Mouse (Mus musculus): ENCODE data around the gene Itsn2.
"Not testable (repeated sequence)": the region's sequence is repeated elsewhere in the genome, so short reads cannot be mapped to it uniquely, and the experiment has no call there.

The Itsn2 gene

GRCm38 (mm10) chr12:4592541-4593165 is at the start of gene Itsn2, which contains the start of gene Gm3625:
Itsn2 (plus strand) TSS chr12:4592638.
Gm3625 (minus strand) TSS chr12:4592927.
- DNase-seq (ENCODE audit: low read depth, low spot score): no peak

- DNase-seq (ENCODE audit: low read depth, low spot score): no peak
Observed at GRCm38 (mm10) chr12:4544400-4544919, 48.0 kb upstream of the Itsn2 start.

- DNase-seq (ENCODE audit: low read depth, low spot score): no peak
Observed at GRCm38 (mm10) chr12:4545425-4545824, 47.0 kb upstream of the Itsn2 start.

DNA sequence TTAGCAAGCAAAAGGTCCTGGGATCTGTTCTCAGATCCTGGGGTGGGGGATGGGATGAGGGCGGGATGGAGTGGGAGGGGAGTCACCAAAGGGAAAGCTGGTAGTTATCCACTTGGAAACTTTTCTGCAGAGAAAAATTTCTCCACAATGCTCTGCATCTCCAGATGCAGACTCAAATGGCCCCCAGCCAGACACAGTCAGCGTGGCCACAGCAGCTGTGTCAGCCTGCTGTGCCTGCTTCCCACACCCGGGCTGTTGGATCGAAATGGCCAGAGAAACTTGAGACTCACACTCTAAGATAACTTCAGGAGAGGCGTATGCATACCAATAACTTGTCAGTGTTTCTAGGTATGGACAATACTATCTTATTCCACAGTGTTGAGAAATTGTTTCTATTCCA is 45.9 kb upstream of the Itsn2 start:
- DNase-seq (ENCODE audit: low read depth, low spot score): no peak

- no peak for DNase-seq (ENCODE audit: low read depth, low spot score)
Observed at GRCm38 (mm10) chr12:4547557-4547956, 44.9 kb upstream of the Itsn2 start.

GRCm38 (mm10) chr12:4548053-4549013 is 44.1 kb upstream of the Itsn2 start:
- DNase-seq (ENCODE audit: low read depth, low spot score): peak; percentile 73

DNA sequence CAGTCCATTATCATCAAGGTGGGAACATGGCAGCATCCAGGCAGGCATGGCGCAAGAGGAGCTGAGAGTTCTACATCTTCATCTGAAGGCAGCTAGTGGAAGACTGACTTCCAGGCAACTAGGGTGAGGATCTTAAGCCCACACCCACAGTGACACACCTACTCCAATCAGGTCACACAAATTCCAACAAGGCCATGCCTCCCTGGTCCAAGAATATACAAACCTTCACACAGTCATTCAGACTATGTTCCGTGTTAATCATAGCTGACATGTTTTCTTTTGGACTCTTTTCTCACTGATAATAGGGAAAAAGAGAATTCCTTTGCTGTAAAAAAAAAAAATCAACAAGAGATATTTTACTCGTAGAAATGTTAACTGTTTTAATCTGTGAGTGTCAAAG is 38.7 kb upstream of the Itsn2 start:
- not testable (repeated sequence) for DNase-seq (ENCODE audit: low read depth, low spot score)

- DNase-seq (ENCODE audit: low read depth, low spot score): no peak
Observed at GRCm38 (mm10) chr12:4555451-4555850, 37.0 kb upstream of the Itsn2 start.

GRCm38 (mm10) chr12:4556891-4557290 is 35.5 kb upstream of the Itsn2 start:
- peak; percentile 65 for DNase-seq (ENCODE audit: low read depth, low spot score)

DNA sequence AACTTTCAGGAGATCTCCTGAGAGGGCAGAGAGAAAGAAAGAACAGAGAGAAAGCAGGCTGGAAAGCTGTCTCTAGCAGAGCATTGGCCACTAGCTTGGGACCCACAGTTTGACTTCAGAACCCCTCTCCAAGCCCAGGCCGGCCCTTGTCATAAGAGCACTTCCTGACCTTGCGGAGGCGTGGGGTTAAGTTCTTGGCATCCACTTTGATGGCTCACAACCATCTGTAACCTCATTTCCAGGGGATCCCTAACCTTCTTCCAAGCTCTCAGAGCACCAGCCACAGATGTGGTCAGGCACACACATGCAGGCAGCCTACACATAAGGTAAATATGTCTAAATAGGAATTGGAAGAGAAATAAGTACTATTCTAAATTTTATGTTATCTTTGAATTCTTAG is 35.0 kb upstream of the Itsn2 start:
- no peak for DNase-seq (ENCODE audit: low read depth, low spot score)

DNA sequence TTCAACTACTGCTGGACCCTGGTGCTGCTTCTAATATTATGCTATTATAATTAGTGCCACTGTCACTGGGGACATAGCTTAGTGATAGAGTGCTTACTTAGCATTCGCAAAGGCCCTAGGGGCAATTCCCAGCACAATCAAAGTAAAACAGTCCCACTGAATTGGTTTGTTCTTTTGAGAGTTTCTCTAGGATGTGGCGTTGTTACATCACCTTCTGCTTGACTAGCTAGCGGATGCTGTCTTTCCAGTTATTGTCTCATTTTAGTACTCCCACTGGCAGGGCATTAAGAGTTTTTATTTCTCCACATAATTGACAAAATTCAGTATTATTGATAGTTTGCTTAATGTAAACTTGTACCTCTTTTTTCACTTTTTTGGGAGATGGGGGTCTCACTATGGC is 34.4 kb upstream of the Itsn2 start:
- DNase-seq (ENCODE audit: low read depth, low spot score): no peak

DNA sequence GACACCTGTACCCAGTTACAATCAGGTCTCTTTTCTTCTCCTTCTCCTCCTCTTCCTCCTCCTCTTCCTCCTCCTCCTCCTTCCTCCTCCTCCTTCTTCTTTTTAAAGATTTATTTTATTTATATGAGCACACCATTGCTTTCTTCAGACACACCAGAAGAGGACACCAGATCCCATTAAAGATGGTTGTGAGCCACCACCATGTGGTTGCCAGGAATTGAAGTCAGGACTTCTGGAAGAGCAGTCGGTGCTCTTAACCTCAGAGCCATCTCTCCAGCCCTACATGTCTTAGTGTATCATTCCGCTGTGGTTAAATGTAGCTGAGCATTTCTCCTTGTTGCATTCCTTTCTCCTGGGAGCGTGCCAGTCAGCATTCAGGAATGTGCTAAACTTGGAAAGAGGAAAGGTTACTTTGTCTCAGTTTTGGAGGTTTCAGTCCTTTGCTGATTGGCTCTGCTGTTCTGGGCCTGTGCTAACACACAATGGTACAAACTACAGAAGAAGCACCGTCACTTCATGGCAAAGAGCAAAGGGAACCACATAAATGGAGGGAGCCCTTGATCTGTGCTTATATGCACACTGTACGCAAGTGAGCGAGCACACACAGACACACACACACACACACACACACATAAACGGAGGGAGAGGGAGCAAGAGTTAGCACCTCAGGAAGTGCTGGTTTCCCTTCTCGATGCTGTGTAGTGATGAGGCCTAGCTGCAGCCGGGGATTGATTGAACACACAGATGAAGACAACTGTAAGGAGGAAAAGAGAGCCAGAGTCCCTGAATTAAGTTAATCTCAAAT is 33.8 kb upstream of the Itsn2 start:
- DNase-seq (ENCODE audit: low read depth, low spot score): no peak

DNA sequence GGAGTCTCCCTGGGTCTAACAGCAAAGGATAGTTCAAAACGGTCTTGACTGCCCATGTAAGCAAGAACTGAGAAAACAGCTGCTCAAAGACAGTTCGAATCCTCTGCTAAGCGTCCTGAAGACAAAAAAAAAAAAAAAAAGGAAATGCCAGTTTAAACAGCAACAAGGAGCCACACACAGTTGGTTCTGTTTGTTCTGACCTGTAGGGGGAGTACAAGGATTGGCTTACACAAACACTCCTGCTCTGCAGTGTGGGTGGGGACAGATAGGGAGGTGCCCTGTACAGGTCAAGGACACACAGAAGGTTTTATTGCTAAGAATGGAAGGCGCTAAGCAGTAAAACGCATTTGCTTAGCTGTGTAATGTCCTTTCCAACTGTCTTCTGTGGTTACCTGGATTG is 20.6 kb upstream of the Itsn2 start:
- DNase-seq (ENCODE audit: low read depth, low spot score): peak; percentile 75

- no peak for DNase-seq (ENCODE audit: low read depth, low spot score)
Observed at GRCm38 (mm10) chr12:4574065-4574464, 18.4 kb upstream of the Itsn2 start.

DNA sequence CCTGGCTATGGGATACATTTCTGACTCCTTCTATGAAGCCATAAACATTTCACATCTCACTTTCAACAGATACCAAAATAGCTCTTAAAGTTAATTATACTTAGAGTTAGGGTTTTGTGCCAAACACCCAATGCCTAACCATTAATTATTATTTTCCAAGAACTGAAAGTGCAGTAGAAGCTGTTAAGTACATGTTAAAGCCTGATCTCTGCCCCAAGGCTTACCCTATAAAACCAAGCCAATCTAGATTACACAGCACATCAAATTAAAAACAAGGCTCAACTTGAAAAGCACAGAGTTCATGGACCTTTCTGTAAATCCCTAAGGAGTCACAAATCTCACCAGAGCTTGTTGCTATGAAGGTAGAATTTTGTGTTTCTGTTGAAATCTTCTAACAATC is 10.1 kb upstream of the Itsn2 start:
- DNase-seq (ENCODE audit: low read depth, low spot score): no peak

DNA sequence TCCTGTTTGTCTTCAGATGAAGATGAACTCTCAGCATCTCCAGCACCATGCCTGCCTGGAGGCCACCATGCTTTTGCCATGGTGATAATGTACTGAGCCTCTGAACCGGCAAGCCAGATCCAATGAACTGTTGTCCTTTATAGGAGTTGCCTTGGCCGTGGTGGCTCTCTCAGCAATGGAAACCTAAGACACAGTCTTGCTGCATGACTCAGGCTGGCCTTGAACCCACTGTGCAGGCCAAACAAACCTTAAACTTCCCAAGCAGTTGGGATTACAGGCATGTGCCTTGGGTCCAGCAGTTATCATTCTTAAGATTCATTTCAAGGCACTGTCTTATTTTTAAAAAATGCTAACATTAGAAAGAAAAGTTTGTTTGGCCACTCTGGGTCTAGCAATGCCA is 4.6 kb upstream of the Itsn2 start:
- DNase-seq (ENCODE audit: low read depth, low spot score): no peak

DNA sequence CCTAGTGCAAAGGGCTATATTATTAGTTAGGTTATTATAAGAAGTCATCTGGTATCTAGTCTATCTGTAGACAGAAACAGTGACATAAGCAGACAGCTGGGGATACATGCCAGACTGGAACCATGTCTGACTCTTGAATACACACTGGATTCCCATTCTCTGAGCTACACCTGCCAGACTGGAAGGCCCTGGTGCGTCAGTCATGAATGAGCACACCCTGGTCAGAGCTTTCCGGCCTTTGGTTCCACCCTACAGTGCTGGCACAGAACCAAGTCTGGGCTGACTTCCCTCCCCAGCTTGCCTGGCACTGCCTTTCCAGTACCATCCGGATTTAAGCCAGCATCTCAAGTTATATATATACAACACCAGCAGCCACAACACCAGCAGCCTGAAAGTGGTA is 3.8 kb upstream of the Itsn2 start:
- no peak for DNase-seq (ENCODE audit: low read depth, low spot score)

GRCm38 (mm10) chr12:4592025-4592424 is 413 bp upstream of the Itsn2 start:
- DNase-seq (ENCODE audit: low read depth, low spot score): no peak

DNA sequence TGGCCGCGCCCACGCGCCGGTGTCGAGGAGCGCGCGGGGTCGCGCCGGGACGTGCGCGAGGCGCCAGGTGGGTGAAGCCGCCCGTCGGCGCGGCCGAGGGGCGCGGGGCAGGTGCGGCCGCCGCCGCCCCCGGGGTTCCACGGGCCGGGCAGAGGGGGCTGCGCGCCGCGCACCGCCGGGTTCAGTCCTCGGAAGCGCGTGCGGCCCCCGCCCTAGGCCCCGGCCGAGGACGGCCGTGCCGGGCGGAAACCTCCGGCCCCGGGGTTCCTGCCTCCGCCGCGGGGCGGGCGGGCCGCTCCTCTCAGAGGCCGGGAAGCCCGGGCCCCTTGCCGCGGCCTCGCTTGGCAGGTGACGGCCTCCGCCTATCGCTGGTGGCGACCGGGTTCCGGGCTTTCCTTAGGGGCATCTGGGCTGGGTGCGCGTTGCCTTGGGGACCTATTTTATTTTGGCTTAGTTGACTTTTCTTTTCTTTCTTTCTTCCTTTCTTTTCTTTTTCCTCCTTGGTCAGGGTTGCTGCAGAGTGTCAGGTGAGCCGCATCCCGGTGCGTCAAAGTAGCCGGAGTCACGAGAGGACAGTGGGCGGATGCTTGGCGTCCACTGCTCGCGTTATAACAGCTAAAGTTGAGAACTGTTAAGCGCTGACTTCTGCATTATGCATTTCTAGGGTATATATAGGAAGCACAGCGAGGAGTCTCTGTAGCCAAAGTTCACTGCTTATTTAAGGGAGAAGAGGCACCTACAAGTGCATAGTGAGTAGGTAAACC is 910 bp downstream of the Itsn2 start:
- DNase-seq (ENCODE audit: low read depth, low spot score): no peak

DNA sequence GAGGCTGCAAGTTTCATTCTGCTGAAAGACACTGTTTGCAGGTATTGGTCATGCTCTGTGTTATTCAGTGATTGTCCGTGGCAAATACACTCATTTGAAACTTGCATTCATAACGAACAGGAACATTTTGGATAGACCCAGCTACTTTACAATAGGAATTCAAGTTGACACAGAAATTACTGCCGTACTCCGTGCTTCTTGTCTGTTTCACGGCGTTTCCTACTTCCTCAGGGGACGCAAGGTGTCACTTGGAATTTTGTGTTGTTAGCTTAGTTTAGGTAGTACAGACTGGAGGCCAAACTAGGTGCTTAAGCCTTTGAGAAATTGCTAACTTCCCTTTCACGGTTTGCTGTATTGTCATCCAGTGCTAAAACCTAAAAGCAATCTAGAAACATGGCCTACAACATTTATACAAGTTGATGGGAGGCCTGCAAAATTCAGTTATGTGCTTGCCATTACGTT is 1.5 kb downstream of the Itsn2 start:
- DNase-seq (ENCODE audit: low read depth, low spot score): no peak

DNA sequence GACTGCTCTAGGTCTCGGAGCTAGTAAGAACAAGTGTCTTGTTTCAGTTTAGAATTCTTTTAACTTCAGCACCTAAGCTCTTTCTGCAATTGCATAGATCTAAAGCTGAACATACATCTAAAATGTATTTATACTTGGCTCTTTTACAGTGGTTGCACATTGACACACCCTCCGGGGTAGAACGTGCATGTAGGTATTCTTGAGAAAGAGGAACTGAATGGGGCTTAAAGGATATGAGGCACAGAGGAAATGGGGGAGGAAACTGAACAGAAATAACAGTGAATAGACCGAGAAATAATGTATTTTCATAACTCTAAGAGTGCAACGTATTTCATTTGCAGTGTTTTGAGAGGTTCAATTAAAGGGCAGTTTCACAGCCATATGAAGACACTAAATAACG is 2.6 kb downstream of the Itsn2 start:
- DNase-seq (ENCODE audit: low read depth, low spot score): no peak

Data from WW6 (cell line).